Mouse (Mus musculus) CH12.LX (cell line): ENCODE results near the gene Plin2.

Source experiments
- CHD2 ChIP-seq: IDR thresholded peaks from 2 replicates; pipeline ENCODE4 v1.6.1; 2011; ENCODE audit warnings: low read length, improper control_type of control experiment
- CTCF ChIP-seq, 2 experiments: IDR thresholded peaks in 1 of 2; conservative IDR thresholded peaks in 1 of 2; 2 replicates each; pipeline ENCODE4 v1.5.1; 2011 to 2012; ENCODE audit warnings: low read depth in 2 of 2, low read length in 2 of 2, improper control_type of control experiment in 1 of 2, inconsistent platforms in 1 of 2, mild to moderate bottlenecking in 1 of 2, moderate library complexity in 1 of 2
- EP300 ChIP-seq: IDR thresholded peaks from 2 replicates; pipeline ENCODE4 v1.6.1; 2011; ENCODE audit warnings: low read length, improper control_type of control experiment
- IRF4 ChIP-seq: IDR thresholded peaks from 2 replicates; pipeline ENCODE4 v1.6.1; 2014; ENCODE audit warnings: low read depth, mild to moderate bottlenecking, inconsistent platforms, low read length, improper control_type of control experiment
- MEF2A ChIP-seq: IDR thresholded peaks from 2 replicates; pipeline ENCODE4 v1.6.1; 2014; ENCODE audit warnings: low read depth, mild to moderate bottlenecking, inconsistent platforms, low read length, improper control_type of control experiment, borderline replicate concordance
- POLR2A ChIP-seq: IDR thresholded peaks from 2 replicates; pipeline ENCODE4 v1.6.1; 2011; ENCODE audit warnings: low read depth, mild to moderate bottlenecking, improper control_type of control experiment, low read length
- TCF12 ChIP-seq: IDR thresholded peaks from 2 replicates; pipeline ENCODE4 v1.6.1; 2014; ENCODE audit warnings: low read depth, mild to moderate bottlenecking, inconsistent platforms, low read length, improper control_type of control experiment

- TF ChIP-seq CTCF (conservative IDR thresholded peaks at IDR 0.05 in 1 of 2, IDR thresholded peaks at IDR 0.05 in 1 of 2; ENCODE audit: low read depth in 2 of 2, low read length in 2 of 2) (no peak), EP300 (no peak), CHD2 (no peak), POLR2A (no peak), TCF12 (no peak), IRF4 (no peak), MEF2A (no peak)
Measured at GRCm38 (mm10) chr4:86668290-86669000, 1.4 kb downstream of the Plin2 start.
